Mouse (Mus musculus) erythroblast, embryonic 14.5 days (primary cell): ENCODE measurements around the gene Arhgef25.

ENCODE experiments used
- GATA1 ChIP-seq: IDR thresholded peaks from 2 replicates; pipeline ENCODE4 v1.6.1; 2012; ENCODE audit warnings: low read length, inconsistent platforms, mixed read lengths
- TAL1 ChIP-seq: IDR thresholded peaks from 3 replicates; pipeline ENCODE4 v1.6.1; 2012; ENCODE audit warnings: low read length, inconsistent platforms, mixed read lengths

DNA sequence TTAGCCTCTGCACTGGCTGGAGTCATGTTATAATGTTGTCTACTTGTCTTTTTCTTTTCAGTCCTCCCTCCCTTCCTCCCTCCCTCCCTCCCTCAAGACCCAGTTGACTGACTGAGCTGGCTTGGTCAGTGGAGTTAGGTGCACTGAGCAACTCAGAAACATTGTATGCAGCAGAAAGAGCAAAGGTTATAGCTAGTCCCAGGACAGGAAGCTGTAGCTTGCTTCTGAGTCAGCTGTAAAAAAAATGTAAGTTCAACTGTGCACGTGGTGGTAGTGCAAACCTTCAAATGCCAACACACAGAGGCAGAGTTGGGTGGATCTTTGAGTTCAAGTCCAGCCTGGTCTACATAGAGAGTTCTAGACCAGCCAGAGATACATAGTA, 24.5 kb upstream of the Arhgef25 start:
- TF ChIP-seq GATA1 (no peak), TAL1 (no peak)
